Mouse (Mus musculus) c-Kit-positive CD71-positive TER-119-negative erythroid progenitor cells, embryonic 14.5 days (primary cell): Measurements from ENCODE around the gene Zbtb34.
A peak's percentile ranks its signal among the peaks of the same experiment; 100 is the strongest.

Source experiments
- DNase-seq: peaks from one replicate; pipeline ENCODE4 v3.0.0-alpha.2; 2013; ENCODE audit warnings: low read depth

The Zbtb34 gene

GRCm38 (mm10) chr2:33446796-33447195 lies 15.7 kb upstream of the Zbtb34 start:
- DNase-seq: no peak

- no peak for DNase-seq
Measured at GRCm38 (mm10) chr2:33445741-33446140, 14.6 kb upstream of the Zbtb34 start.

- DNase-seq: no peak
Measured at GRCm38 (mm10) chr2:33444862-33445261, 13.7 kb upstream of the Zbtb34 start.

- DNase-seq: no peak
Measured at GRCm38 (mm10) chr2:33444358-33444757, 13.2 kb upstream of the Zbtb34 start.

- no peak for DNase-seq
Measured at GRCm38 (mm10) chr2:33442701-33443100, 11.6 kb upstream of the Zbtb34 start.

- no peak for DNase-seq
Measured at GRCm38 (mm10) chr2:33440893-33441292, 9.8 kb upstream of the Zbtb34 start.

GRCm38 (mm10) chr2:33439980-33440670 lies 9.0 kb upstream of the Zbtb34 start:
- DNase-seq: no peak

- DNase-seq: no peak
Measured at GRCm38 (mm10) chr2:33439471-33439881, 8.4 kb upstream of the Zbtb34 start.

- no peak for DNase-seq
Measured at GRCm38 (mm10) chr2:33438377-33438776, 7.3 kb upstream of the Zbtb34 start.

GRCm38 (mm10) chr2:33437184-33437583 lies 6.1 kb upstream of the Zbtb34 start:
- no peak for DNase-seq

GRCm38 (mm10) chr2:33436035-33436580 lies 5.0 kb upstream of the Zbtb34 start:
- DNase-seq: no peak

- no peak for DNase-seq
Measured at GRCm38 (mm10) chr2:33435036-33435650, 4.0 kb upstream of the Zbtb34 start.

GRCm38 (mm10) chr2:33432877-33433276 lies 1.8 kb upstream of the Zbtb34 start:
- DNase-seq: peak; percentile 61

GRCm38 (mm10) chr2:33430081-33430770 lies 898 bp downstream of the Zbtb34 start:
- peak; percentile 34 for DNase-seq

GRCm38 (mm10) chr2:33429339-33429738 lies 1.8 kb downstream of the Zbtb34 start:
- peak; percentile 45 for DNase-seq

- no peak for DNase-seq
Measured at GRCm38 (mm10) chr2:33426640-33427398, 4.3 kb downstream of the Zbtb34 start.

GRCm38 (mm10) chr2:33417454-33417853 lies 13.7 kb downstream of the Zbtb34 start:
- no peak for DNase-seq

GRCm38 (mm10) chr2:33414019-33414418 lies 17.1 kb downstream of the Zbtb34 start:
- no peak for DNase-seq

- no peak for DNase-seq
Measured at GRCm38 (mm10) chr2:33412111-33412510, 19.0 kb downstream of the Zbtb34 start.

GRCm38 (mm10) chr2:33403511-33404003 lies 27.6 kb downstream of the Zbtb34 start:
- DNase-seq: peak; percentile 46

- DNase-seq: peak; percentile 10
Measured at GRCm38 (mm10) chr2:33402638-33403037, 28.5 kb downstream of the Zbtb34 start.

- DNase-seq: peak; percentile 50
Measured at GRCm38 (mm10) chr2:33402236-33402635, 28.9 kb downstream of the Zbtb34 start.
